Mouse (Mus musculus) stomach, postnatal 0 days (tissue): ENCODE measurements around the gene Blcap.

Experiments used
- CTCF ChIP-seq: IDR thresholded peaks from 2 replicates; pipeline ENCODE4 v1.5.1; 2016; ENCODE audit warnings: antibody characterized with exemption, low read depth, mild to moderate bottlenecking, moderate library complexity
- EP300 ChIP-seq: optimal IDR thresholded peaks from 2 replicates; pipeline ENCODE3; 2016; ENCODE audit warnings: antibody characterized with exemption

GRCm38 (mm10) chr2:157537118-157537517 is 34.0 kb downstream of the Blcap start:
- no peak for TF ChIP-seq CTCF
- TF ChIP-seq EP300 = no peak
